Mouse (Mus musculus) gastrocnemius, adult 8-10 months (tissue): ENCODE data around the gene Dkk3. TPM values are rescaled to one million over a fixed set of nuclear protein-coding genes. Genes with fewer than 3 reads are reported as not detected.
"Not testable (repeated sequence)": the region's sequence is repeated elsewhere in the genome, so short reads cannot be mapped to it uniquely, and the experiment has no call there.

ENCODE experiments used
- DNase-seq, 2 experiments: peaks; one replicate each; pipeline ENCODE4 v3.0.0; 2022; ENCODE audit warnings: low spot score in 2 of 2
- total RNA-seq, 4 experiments: library from RNA; stranded (reverse); gene quantifications; 2 replicates each; pipeline ENCODE4 v1.2.4; 2022

Dkk3 gene
- total RNA-seq, 4 experiments from 2014 or later, result 4.8 to 19.6 (median 8.7) TPM

DNA sequence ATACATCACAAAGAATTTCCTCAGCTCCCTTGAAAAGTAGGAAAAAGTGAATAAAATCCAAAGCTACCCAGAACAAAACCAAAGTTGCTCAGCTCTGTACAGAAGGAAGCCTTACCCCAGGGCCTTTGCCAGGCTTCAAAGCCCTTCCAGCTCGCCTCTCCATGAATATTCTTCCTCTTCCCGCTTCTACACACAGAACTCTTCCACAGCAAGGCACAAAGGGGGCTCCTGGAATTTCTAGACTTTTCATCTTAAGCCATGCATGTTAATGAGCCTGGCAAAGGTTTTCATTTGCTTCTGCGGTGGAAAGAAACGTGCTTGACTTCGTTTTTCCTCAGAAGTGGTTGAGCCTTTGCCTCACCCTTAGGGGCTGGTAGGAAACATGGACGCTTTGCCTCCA, 26.9 kb downstream of the Dkk3 start:
- DNase-seq, result no peak

DNA sequence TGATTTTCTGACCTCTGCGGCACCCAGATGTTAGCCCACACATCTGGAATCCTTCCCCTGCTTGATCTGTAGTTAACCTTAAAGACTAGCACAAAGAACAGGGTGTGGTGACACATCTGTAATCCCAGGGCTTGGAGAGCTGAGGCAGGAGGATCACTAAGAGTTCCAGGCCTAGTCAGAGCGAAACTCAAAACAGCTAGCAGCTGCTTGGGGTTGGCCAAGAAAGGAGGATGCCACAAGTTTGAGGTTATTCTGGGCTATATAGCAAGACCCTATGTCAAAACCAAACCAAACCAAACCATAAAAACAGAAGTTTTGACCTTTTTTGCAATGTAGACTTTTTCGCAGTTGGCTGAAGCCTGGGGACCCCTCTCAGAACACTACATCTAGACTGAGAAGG, 28.2 kb downstream of the Dkk3 start:
- DNase-seq, result no peak

DNA sequence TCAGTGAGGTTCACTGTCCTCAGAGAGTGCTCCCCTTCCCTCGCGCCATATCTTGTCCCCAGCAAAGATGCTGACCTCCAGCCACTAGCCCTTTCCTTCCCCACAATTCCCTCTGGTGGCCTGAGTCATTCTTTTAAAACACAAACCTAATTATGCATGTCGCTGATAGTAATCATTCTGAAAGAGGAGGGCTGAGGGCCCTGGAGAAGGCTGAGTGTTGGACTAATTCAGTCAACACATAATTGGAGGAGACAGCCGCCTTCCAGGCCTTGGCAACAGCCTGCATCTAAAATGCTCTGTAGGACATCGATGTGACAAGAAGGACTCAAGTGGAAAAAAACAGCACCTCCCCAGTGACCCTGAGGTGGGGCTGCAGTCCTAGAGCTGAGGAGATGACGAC, 29.0 kb downstream of the Dkk3 start:
- no peak for DNase-seq

DNA sequence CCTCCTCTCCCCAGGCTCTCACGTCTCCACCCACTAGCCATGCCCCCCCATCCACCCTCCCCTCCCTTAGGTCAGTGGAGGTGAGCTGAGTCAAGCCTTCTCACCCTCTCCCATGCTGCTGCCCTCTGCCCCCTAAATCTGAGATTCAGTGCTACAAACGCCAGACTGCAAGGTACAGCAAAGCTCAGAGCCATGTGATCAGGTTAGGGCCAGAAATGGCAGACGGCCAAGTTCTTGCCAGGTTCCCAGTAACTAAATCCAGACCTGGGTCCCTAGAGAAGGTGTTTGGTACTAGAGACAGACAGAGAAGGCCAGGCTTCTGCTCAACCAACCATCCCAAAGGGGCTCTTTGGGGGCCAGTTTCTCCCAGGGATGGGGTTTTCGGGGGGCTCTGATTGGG, 30.0 kb downstream of the Dkk3 start:
- DNase-seq, result peak in 1 of 2 experiments; percentile 55

DNA sequence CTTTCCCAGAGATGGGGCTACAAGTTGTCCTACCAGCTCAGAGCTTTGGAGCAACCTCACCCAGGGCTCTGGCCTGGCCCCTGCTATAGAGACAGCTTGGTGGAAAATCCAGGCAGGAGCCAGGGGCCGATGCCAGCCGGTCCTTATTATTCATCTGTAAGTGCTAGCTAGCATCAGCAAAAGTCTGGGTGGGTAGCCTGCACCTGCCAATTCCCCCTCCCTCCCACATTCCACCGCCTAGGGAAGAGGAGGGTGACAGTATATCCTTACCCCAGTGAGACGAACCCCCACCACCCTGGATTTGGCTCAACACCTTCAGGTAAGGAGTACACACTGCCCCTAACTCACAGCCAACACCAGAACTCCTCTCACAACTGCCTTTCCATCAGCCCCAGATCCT, 30.9 kb downstream of the Dkk3 start:
- peak in 1 of 2 experiments; percentile 33 for DNase-seq

DNA sequence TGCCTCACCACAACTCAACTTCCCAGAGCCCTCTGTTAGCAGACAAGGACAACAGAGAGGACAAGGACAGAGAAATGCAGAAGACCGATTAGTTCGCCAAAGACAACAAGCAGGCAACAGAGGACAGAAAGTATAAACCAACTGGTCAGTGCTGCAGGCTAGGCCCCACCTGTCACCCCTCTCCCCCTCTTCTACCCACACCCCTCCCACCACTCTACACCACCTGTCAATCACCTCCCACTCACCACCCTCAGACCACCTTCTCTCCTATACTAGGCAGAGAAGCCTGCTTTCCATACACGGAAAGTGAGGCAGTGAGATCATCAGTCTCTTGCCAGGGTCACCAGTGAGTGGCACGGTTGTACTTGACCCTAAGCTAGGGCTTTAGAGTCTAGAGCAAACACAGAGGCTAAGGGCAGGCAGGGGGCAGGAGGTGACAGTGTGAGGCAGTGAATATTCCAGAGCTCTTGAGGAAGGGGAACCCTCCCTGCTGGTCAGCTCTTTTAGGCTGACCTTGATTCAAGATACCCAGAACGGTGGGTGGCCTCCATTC, 31.7 kb downstream of the Dkk3 start:
- DNase-seq, result no peak

DNA sequence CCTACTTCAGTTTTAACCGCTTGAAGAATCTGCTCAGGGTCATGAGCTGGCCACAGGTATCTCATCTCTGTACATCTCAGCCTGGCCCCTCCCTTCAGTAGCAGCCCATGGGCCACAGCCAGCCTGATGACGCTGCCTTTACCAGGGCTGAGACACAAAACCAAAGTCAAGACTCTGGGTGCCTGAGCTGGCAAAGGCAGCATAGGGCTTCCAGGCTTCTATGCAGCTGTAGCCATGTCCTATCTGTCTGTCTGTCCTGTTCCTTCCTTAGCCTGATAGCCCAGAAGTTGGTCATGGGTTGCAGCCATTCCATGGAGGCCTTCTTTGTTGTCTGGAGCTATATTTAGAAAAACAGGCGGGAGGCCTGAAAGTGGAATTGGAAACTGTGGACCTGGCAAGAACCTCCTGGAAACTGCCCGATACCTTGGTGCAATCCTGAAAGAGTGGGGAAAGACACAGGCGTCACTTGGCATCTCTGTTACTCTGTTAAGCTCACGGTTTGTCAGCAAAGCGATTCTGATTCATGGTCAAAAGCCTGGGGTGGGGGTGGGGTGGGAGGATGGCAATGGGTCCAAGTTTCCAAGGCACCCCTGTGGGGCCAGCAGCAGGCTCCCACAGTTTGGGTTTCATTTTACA, 33.1 kb downstream of the Dkk3 start:
- DNase-seq, result no peak

DNA sequence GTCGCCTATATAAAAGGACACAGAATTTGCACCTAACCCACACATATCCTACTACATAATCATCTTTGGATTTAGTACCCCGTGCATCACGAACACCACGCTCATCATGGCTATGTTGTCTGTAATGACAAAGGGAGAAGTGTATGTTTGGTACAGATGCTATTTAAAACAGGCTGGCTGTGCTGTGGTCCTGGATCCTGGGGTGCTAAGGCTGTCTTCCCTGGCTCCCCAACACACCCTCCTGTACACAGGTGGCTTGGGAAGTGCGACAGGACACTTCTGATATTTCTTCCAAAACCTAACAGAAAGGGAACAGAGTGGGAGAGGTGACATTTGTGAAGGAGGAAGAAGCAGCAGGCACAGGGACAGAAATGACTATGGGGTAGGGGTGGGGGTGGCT, 35.2 kb downstream of the Dkk3 start:
- DNase-seq, result no peak

DNA sequence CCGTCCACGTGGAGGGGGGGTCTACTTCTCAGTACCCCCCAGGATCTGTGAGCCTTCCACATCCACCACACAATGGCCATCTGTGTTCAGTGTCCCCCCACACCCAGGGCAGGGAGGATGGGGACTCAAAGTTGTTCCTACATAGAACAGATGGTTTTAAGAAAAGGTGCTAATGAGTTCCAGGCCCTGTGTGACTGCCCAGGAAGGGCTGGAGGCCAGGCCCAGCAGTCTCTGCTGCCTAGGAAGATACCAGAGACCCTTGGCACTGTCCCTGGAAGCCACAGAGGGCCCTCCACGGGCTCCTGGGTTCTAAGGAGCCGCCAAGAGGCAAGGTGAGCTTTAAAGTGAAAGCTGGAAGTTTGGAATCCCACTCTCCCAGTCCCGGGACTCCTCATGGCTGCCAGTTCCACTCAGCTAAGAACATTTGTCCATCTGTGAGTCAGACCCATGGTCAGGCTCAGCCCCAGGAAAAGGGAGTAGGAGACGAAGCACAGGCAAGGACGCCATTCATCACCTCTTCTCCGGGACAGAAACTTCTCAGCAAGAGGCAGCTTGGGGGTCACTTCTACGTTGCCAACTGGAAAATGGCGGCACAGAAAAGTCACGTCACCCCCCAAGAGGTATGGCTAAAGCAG, 36.9 kb downstream of the Dkk3 start:
- no peak for DNase-seq

DNA sequence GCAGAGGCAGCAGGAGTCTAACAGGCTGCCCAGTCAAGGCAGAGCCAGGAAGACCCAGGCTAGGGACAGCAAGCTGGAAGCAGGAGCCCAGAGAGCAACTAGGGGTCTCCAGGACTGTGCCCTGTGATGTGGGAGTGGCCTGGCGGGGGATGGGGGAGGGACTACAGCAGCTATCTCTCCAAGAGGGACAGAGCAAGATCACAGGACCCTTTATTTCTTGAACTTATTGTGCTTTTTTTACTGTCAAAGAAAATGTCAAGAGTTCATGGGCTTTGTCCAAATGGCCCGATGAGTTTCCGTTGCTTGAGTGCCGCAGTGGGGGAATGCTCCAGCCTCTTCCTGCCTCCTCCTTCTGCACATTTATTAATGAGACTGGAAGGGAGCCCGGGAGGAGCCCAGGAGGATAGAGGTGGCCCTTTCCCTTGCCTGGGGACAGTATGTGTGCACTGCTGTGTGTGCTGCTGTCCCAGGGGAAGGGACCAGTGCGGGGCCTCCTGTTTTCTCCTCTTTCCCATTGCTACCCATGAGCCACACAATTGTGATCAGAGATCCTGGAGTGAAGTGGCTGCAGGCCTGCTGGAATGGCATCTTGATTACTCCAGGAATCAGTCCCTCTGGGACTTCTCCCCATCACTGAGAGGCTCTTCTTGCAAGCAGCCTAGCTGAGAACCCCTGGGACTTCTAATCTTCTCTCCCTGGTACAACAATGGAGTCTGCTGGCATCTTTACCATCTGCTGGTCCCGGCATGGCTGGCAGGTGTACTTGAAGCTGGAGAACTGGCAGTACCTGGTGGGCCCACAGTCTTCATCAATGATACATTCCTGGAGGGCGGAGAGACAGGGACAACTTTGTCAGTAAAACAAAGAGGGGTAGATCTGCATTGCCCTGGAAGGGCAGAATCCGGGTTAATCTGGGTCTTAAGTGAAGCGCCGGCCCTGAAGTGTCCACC, 37.7 kb downstream of the Dkk3 start:
- no peak for DNase-seq

DNA sequence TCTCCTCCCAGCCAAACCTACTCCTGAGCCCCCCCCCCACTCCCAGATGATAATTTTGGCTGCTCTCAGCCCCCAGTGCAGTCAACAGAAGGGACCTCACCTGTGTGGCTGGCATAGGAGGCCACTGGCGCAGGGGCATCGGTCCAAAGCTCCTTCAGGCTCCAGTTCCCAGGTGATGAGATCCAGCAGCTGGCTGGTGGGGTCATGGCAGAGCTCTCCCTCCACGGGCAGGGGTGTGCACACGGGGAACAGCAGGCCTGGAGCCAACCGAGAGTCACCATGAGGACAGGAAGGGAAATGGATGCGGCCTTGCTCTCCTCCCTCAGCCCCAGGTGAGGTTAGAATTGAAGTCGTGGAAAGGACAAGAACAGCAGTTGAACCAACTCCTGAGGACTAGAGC, 39.6 kb downstream of the Dkk3 start:
- DNase-seq, result no peak

DNA sequence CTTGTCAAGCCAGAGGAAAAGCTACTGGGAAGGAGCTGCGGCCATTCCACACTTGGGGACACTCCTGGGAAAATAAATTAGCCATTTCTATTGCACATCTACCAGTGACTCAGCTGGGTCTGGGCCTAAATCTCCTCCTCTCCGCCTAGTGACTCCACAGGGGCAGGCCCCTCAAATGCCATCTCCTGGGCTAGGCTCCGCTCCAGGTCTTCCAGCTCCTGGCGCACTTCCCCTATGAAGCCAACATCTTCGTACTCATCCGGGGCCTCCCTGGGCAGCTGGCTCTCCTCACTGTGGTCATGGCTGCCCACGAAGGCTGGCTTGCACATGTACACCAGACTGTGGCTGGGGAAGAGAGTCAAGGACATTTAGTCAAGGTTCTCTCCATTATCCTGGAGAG, 40.8 kb downstream of the Dkk3 start:
- DNase-seq, result no peak

DNA sequence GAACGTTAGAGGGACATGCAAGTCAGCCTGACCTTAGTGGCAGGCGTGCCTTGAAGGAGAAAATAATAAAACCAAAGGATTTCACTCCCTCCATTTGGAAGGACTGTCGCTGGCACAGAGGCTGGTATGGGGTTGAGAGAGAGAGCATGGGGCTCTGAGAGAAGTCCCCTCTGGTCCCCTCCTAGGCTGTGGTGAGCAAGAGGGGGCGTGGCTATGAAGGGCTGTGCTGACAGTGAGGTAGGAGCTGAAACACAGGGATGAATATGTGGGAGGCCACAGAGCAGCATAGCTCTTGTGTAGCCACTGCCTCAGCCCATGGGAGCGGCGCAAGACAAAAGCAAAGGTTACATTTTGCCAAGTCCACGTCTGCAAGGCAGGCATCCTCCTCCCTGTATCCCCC, 41.4 kb downstream of the Dkk3 start:
- DNase-seq, result no peak

DNA sequence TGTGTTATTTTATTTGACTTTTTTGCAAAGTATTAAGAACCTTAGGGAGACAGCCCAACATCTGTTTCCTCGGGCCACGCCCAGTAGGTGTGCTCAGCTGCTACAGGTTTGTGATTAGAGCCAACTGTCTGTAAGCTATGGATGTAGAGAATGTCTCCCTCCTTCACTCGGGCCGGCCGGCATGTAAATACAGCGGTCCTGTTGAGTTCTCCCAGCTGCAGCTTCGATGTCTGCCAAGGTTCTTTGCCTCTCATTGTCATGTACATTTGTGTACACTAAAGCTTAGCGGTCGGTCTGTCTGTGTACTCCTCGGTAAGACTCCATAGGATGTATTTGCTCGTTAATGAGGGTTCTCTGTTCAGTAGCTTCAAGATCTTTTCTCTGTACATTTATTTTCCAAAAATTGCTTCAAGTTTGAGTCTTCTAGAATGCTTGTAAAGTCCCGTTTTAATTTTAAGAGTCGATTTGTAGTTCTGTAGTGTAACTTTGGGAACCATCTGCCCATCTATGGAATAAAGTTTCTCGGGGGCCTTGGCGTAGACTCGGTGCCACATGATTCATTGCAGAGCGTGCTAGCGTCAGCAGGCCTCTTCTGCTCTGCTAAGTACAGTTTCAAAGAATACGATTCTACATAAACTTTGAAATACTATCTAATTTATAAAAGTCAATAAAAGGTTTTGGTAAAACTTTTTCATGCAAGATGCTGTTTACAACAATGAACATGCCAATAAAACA, 48.1 kb downstream of the Dkk3 start:
- DNase-seq, result no peak

DNA sequence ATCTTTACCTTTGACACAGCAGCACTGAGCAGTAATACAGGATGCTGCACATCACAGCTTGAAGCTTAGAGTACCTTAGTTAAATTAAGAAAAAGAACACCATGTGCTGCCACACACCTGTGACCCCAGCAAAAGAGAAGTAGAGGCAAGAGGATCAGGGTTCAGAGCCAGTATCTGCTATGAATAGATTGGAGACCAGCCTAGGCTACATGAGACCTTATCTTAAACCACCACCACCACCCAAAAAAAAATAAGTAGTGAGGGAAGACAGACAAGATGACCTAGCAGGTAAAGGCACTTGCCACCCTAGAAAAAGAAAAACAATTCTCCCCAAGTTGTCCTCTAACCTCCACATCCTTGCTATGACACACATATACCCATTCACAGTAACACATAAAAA, 50.1 kb downstream of the Dkk3 start:
- no peak for DNase-seq

DNA sequence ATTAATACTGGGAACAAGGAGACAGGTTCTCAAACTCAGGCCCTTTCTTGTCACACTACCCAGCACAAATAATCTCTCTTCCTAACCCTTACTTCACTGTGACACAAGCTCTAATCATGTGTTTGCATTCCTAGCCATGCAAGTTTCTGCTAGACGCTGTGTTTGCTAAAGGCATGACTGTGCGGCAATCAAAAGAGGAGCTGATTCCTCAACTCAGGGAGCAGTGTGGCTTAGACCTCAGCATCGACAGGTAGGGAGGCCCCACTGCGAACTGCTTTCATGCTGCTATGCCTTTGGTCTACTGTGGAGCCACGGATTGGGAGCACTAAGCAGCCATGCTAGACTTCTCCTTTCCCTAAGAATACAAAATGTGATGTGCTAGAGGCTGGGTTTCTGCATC, 55.0 kb downstream of the Dkk3 start:
- no peak for DNase-seq

DNA sequence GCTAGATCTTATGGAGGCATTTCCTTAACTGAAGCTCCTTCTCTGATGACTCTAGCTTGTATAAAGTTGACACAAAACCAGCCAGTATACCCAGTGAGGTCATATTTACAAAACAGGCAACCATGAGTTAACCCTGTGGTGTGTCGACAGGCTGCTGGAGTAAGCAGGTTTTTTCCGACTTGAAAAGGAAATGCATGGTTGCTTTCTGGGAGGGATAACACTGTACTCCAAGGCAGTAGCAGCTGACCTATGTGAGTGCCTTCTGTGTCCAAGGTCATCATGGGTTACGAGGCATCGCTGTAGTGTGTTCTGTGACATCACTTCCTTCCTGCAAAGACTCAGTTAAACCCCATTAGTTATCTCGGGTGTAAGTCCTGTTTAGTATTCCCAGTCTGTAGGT, 55.9 kb downstream of the Dkk3 start:
- DNase-seq, result no peak

DNA sequence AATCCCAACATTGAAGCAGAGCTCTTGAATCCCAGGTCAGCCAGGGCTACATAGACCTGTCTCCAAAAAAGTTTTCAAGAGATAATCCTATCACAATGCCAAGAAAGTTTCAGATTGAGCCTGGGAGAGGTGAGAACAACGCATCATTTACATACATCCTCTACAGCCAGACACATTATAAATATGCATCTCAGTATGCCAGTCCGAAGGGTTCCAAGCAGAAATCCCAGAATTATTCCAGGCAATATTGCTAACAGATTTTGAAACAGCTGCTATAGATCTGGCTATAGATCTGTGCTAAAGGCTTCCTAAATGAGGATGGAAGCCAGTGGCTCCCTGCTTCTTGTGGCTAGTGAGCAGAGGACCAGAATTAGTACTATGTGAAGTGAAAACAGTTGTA, 58.0 kb downstream of the Dkk3 start:
- no peak for DNase-seq

DNA sequence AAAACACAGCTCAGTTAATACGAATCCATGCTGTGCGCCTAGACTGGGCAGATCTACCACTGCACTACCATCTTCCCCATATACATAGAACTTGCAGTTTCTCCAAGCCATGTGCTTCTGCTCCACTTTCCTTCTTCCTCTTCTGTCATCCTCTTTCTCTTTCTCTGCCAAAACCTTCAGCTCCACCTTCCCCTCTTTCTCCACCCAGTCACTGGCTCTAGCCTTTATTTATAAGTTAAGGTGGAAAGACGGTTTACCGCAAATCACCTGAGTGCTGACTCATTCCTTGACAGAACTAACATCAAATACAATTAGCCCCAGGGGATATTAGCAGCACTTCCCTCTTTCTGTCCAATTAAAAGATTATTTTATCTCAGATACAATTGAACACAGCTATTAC, 63.9 kb downstream of the Dkk3 start:
- DNase-seq, result not testable (repeated sequence)

DNA sequence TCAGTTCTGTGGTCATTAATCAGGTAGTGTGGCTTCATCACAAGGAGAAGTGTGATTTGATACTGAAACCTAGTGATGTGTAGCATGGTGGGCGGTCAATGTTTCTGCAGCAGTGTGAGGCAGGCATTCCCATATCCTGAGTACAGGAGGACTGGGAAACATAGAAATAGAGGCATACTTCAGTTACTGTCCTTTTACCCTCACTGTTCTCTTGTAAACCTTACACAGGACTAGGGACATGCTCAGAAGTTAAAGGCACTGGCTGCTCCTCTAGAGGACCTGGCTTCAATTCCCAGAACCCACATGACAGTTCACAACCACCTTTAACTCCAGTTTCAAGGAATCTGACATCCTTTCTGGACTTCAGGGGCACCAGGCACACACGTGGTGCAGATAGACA, 72.7 kb downstream of the Dkk3 start:
- DNase-seq, result no peak

DNA sequence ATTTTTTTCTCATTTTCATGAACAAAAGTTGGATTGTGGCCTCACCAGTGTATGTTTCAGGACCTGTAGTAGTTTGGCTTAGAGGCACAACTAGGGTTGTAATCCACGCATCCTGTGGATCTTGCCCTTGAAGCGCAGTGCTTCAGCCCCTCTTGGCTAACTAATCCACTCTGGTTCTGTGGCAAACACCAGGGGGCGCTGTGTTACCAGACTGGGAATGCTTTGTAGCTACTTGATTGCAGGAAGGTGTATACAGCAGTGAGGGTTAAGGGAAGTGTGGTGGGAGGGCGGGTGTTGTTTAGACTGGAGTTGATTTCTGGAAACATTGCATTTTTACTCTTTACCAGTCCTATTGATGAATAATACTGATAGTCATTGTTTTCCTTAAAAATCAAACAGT, 73.8 kb downstream of the Dkk3 start:
- peak; percentile 55 to 75 for DNase-seq
